Mouse (Mus musculus) ES-E14 (cell line): Measurements from ENCODE around the gene Btbd2.

Experiments used
- CHD2 ChIP-seq: IDR thresholded peaks from 2 replicates; pipeline ENCODE4 v1.6.1; 2014; ENCODE audit warnings: mild to moderate bottlenecking, low read depth, low read length, inconsistent platforms
- HCFC1 ChIP-seq: IDR thresholded peaks from 2 replicates; pipeline ENCODE4 v1.6.1; 2012; ENCODE audit warnings: low read length, inconsistent platforms, borderline replicate concordance; ENCODE audit not compliant: insufficient read depth
- MAFK ChIP-seq: IDR thresholded peaks from 2 replicates; pipeline ENCODE4 v1.6.1; 2014; ENCODE audit warnings: mild to moderate bottlenecking, low read depth, low read length, inconsistent platforms; ENCODE audit not compliant: insufficient read depth
- ZC3H11A ChIP-seq: IDR thresholded peaks from 2 replicates; pipeline ENCODE4 v1.6.1; 2012; ENCODE audit warnings: low read depth, mild to moderate bottlenecking, inconsistent platforms, low read length, borderline replicate concordance
- ZNF384 ChIP-seq: IDR thresholded peaks from 2 replicates; pipeline ENCODE4 v1.6.1; 2012; ENCODE audit warnings: low read depth, low read length, inconsistent platforms

DNA sequence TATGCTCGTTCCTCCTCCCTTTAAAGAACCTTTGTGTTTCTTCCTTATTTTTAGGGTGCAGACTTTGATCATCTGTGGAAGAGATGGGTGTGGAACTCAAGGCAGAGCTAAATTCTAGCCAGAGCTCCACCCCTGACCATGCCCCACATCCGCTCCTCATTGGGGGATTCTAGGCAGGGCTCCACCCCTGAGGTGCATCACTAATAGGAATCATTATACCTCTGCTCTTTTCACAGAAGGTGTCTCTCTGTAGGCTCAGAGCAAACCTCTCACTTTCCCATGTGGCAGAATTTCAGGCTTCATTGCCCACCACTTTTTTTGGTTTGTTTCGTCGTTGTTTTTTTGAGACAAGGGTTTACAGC is 2.0 kb upstream of the Btbd2 start:
- no peak for TF ChIP-seq ZNF384
- no peak for TF ChIP-seq HCFC1
- no peak for TF ChIP-seq ZC3H11A
- TF ChIP-seq MAFK: no peak
- no peak for TF ChIP-seq CHD2
